Mouse (Mus musculus): ENCODE measurements at regions not wholly inside any gene's neighbourhood (a gene's known extent, or its start where the extent isn't known, plus 50 kb on each side); places are given as distances from the start of the nearest gene placed in this dataset.

DNA sequence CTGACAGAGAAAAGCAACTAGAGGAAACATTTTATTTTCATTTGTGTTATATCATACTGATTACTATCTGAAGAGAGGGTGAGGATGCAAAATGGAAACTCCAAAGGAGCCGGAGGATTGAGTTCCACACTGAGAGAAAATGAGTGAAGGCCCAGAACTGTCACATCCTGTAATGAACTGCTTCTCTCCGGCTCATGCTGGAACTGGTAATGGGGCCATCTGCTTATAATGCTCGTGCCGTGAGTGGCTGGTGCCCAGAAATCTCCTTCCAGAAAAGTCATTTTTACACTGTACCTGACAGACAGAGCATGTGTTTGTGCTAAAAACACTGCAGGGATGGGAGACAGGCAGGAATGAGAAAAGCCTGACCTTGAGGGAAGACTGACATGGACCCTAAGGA, 483.5 kb upstream of the Pkdcc start:
- Histone ChIP-seq H3K4me2 (ENCODE audit: low read depth) (no peak overlapping the region), H3K4me3 (ENCODE audit: low read depth, low read length) (no peak overlapping the region), H3K27me3 (ENCODE audit: control insufficient read depth, insufficient read depth, low read length) (no peaks in the 10 kb centered on the region), H3K36me3 (ENCODE audit: control insufficient read depth, insufficient read depth, low read length) (no peaks in the 10 kb centered on the region), H3K9me3 (ENCODE audit: control insufficient read depth, low read length) (no peaks in the 10 kb centered on the region), H3K27ac (ENCODE audit: low read depth, low read length) (no peak overlapping the region), H3K9ac (ENCODE audit: low read length) (no peak overlapping the region), H3K4me1 (ENCODE audit: control insufficient read depth, insufficient read depth, low read length) (no peaks in the 10 kb centered on the region)
- no peak for ATAC-seq (ENCODE audit: insufficient read depth, low FRiP score, low TSS enrichment)
- 76% methylated on average over 4 of the region's 4 CpGs for WGBS
- no peak for DNase-seq (ENCODE audit: low spot score)

DNA sequence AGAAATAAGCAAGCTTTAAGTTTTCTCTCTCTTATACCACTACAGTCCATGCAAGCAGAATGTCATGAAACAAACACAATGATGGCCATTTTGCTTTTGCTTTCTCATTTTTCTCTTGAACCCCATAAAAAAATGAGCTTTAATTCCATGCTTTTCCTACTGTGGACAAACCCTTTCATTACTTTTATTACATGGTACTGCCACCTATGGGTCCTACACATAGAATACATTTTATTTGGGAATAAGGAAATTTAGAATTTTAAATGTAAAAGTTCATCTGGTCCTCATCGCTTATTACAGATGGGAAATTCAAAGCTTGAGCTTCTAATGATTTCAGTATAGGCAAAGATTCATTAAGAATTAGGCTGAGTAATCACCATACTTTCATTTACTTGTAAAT, 472.6 kb upstream of the Pkdcc start:
- Histone ChIP-seq H3K9me3 (ENCODE audit: control insufficient read depth, low read length) (no peaks in the 10 kb centered on the region), H3K27me3 (ENCODE audit: control insufficient read depth, insufficient read depth, low read length) (no peaks in the 10 kb centered on the region), H3K9ac (ENCODE audit: low read length) (no peak overlapping the region), H3K36me3 (ENCODE audit: control insufficient read depth, insufficient read depth, low read length) (no peaks in the 10 kb centered on the region), H3K4me3 (ENCODE audit: low read depth, low read length) (no peak overlapping the region), H3K4me2 (ENCODE audit: low read depth) (no peak overlapping the region), H3K27ac (ENCODE audit: low read depth, low read length) (no peak overlapping the region), H3K4me1 (ENCODE audit: control insufficient read depth, insufficient read depth, low read length) (no peaks in the 10 kb centered on the region)
- ATAC-seq (ENCODE audit: insufficient read depth, low FRiP score, low TSS enrichment) (no peak), DNase-seq (ENCODE audit: low spot score) (no peak)
- WGBS: 96% methylated on average over 1 of the region's 1 CpGs

DNA sequence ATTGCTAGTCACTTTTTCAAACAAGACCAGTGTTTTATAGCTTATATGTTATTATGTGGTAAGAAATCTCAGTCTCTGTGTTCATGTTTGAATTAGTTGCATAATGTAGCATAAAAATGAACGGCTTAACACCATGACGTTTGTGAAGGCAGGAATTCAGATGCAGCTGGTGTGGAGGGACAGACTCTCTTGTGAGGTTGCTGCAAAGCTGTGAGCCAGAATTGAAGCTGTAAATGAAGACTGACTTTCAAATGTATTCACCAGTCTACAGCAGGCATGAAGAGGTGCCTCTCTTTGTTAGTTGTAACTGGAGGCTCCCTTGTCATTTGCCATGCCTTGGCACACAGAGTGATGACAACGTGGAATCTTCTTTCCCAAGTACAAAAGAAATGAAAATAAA, 457.7 kb upstream of the Pkdcc start:
- WGBS: 80% methylated on average over 3 of the region's 3 CpGs
- Histone ChIP-seq H3K9me3 (ENCODE audit: control insufficient read depth, low read length) (no peaks in the 10 kb centered on the region), H3K4me2 (ENCODE audit: low read depth) (no peak overlapping the region), H3K36me3 (ENCODE audit: control insufficient read depth, insufficient read depth, low read length) (no peaks in the 10 kb centered on the region), H3K9ac (ENCODE audit: low read length) (no peak overlapping the region), H3K27me3 (ENCODE audit: control insufficient read depth, insufficient read depth, low read length) (no peaks in the 10 kb centered on the region), H3K4me3 (ENCODE audit: low read depth, low read length) (no peak overlapping the region), H3K4me1 (ENCODE audit: control insufficient read depth, insufficient read depth, low read length) (no peaks in the 10 kb centered on the region), H3K27ac (ENCODE audit: low read depth, low read length) (no peak overlapping the region)
- no peak for DNase-seq (ENCODE audit: low spot score)
- no peak for ATAC-seq (ENCODE audit: insufficient read depth, low FRiP score, low TSS enrichment)

DNA sequence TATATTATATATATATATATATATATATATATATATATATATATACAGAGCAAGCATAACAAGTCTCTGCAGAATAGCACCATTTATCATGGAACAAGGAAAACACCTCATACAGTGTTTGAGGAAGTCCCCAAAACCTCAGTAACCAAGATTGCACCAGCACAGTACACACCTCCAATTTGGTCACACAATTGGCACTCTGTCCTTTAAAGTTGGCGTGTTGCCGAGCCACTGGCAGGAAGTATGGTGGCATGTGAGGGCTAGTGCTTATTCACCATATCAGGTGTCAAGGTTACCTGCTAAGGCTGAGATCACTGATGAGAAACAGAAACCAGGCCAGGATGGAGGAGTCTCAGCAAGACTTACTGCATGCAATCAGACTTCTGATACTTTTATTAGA, 436.0 kb upstream of the Pkdcc start:
- ATAC-seq (ENCODE audit: insufficient read depth, low FRiP score, low TSS enrichment): no peak
- 89% methylated on average over 2 of the region's 2 CpGs for WGBS

DNA sequence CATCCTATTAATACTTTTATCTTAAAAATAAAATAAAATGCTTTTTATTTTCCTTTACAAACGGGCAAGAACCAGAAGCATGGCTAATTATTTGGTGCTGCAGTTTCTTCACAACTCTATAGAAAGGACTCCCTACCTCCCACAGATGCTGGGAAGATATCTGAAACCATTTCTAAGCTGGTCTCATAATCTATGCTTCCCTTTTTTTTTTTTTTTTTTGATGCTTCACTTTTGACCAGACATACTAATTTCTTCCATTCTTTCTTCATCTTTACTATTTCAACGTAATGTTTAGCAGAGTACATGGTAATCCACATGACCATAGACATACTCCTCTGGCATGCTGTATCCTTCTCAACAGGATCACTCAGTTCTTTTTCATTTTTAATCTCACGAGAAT, 393.0 kb upstream of the Pkdcc start:
- WGBS: 82% methylated on average over 3 of the region's 3 CpGs
- H3K36me3 ChIP-seq (ENCODE audit: control insufficient read depth, insufficient read depth, low read length): no peaks in the 10 kb centered on the region

More for the DNA sequence above, 436.0 kb upstream of the Pkdcc start:
- no peaks in the 10 kb centered on the region for H3K27me3 ChIP-seq (ENCODE audit: control insufficient read depth, insufficient read depth, low read length)
- H3K4me1 ChIP-seq (ENCODE audit: control insufficient read depth, insufficient read depth, low read length): no peaks in the 10 kb centered on the region
- H3K4me3 ChIP-seq (ENCODE audit: low read depth, low read length): no peak overlapping the region
- no peaks in the 10 kb centered on the region for H3K9me3 ChIP-seq (ENCODE audit: control insufficient read depth, low read length)
- no peak overlapping the region for H3K4me2 ChIP-seq (ENCODE audit: low read depth)
- DNase-seq (ENCODE audit: low spot score): no peak
- no peak overlapping the region for H3K9ac ChIP-seq (ENCODE audit: low read length)
- H3K27ac ChIP-seq (ENCODE audit: low read depth, low read length): no peak overlapping the region
- H3K36me3 ChIP-seq (ENCODE audit: control insufficient read depth, insufficient read depth, low read length): no peaks in the 10 kb centered on the region

DNA sequence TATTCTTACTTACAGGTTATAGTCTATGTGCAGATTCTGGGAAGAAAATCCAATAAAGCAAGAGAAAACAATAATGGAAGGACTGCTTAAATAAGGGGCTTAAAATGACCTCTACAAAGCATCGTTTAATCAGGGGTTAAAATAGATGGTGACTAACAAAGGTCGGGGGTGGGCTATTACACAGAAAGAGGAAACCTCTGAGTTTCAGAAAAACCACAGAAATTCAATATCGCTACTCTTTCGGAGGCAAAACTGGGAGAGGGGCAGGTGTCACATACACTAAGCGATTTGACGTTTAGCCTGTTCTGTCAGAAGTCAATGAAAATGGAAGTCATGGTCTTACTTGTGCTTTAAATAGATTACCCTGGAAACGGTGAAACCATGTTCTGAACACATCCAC, 391.0 kb upstream of the Pkdcc start:
- 92% methylated on average over 7 of the region's 7 CpGs for WGBS
- H3K9ac ChIP-seq (ENCODE audit: low read length): no peak overlapping the region
- no peak for ATAC-seq (ENCODE audit: insufficient read depth, low FRiP score, low TSS enrichment)

More for the DNA sequence above, 393.0 kb upstream of the Pkdcc start:
- Histone ChIP-seq H3K27ac (ENCODE audit: low read depth, low read length) (no peak overlapping the region), H3K27me3 (ENCODE audit: control insufficient read depth, insufficient read depth, low read length) (no peaks in the 10 kb centered on the region), H3K4me3 (ENCODE audit: low read depth, low read length) (no peak overlapping the region), H3K9me3 (ENCODE audit: control insufficient read depth, low read length) (no peaks in the 10 kb centered on the region), H3K9ac (ENCODE audit: low read length) (no peak overlapping the region), H3K4me2 (ENCODE audit: low read depth) (no peak overlapping the region), H3K4me1 (ENCODE audit: control insufficient read depth, insufficient read depth, low read length) (no peaks in the 10 kb centered on the region)
- ATAC-seq (ENCODE audit: insufficient read depth, low FRiP score, low TSS enrichment) (no peak), DNase-seq (ENCODE audit: low spot score) (no peak)

DNA sequence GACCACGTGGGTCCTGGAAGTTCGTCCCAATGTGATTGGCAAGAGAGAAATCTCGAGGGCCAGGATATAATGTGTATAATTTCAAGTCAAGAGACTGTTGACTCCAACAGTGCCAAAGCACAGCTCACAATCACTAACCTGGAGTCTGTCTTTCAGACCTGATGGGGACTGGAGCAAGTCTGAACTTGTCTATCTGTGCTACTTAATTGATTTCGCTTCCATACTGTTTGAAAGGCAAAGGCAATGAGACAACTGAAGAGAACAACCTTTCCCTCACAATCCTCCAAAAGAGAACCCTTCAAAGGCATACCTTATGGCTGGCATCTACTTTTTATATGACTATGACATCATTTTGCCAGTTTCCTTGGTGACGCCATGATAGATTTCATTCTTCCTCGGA, 390.5 kb upstream of the Pkdcc start:
- ATAC-seq (ENCODE audit: insufficient read depth, low FRiP score, low TSS enrichment) (no peak), DNase-seq (ENCODE audit: low spot score) (no peak)
- H3K36me3 ChIP-seq (ENCODE audit: control insufficient read depth, insufficient read depth, low read length): no peaks in the 10 kb centered on the region
- no peaks in the 10 kb centered on the region for H3K9me3 ChIP-seq (ENCODE audit: control insufficient read depth, low read length)
- H3K4me3 ChIP-seq (ENCODE audit: low read depth, low read length): no peak overlapping the region
- H3K4me1 ChIP-seq (ENCODE audit: control insufficient read depth, insufficient read depth, low read length): no peaks in the 10 kb centered on the region
- H3K9ac ChIP-seq (ENCODE audit: low read length): no peak overlapping the region
- H3K4me2 ChIP-seq (ENCODE audit: low read depth): no peak overlapping the region
- no peak overlapping the region for H3K27ac ChIP-seq (ENCODE audit: low read depth, low read length)
- H3K27me3 ChIP-seq (ENCODE audit: control insufficient read depth, insufficient read depth, low read length): no peaks in the 10 kb centered on the region
- 91% methylated on average over 6 of the region's 6 CpGs for WGBS

More for the DNA sequence above, 391.0 kb upstream of the Pkdcc start:
- Histone ChIP-seq H3K27ac (ENCODE audit: low read depth, low read length) (no peak overlapping the region), H3K36me3 (ENCODE audit: control insufficient read depth, insufficient read depth, low read length) (no peaks in the 10 kb centered on the region), H3K4me1 (ENCODE audit: control insufficient read depth, insufficient read depth, low read length) (no peaks in the 10 kb centered on the region), H3K4me2 (ENCODE audit: low read depth) (no peak overlapping the region), H3K27me3 (ENCODE audit: control insufficient read depth, insufficient read depth, low read length) (no peaks in the 10 kb centered on the region), H3K4me3 (ENCODE audit: low read depth, low read length) (no peak overlapping the region), H3K9me3 (ENCODE audit: control insufficient read depth, low read length) (no peaks in the 10 kb centered on the region)
- no peak for DNase-seq (ENCODE audit: low spot score)

DNA sequence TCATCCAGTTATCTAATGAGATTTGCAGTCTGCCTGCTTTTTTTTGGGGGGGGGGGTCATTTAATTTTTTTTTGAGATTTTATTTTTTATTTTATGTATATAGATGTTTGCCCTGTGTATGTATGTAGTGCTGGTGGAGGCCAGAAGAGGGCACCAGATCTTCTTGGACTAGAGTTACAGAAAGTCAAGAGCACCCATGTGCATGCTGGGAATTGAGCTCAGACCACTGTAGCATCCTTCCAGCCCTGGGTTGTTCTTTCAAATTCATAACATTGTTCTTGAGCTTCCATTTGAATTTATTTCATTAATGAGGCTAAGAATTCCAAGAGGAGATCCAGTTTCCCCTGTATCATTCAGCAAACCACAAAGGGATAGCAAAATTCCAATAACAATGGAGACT, 387.9 kb upstream of the Pkdcc start:
- H3K9me3 ChIP-seq (ENCODE audit: control insufficient read depth, low read length): no peaks in the 10 kb centered on the region
- DNase-seq (ENCODE audit: low spot score) (no peak), ATAC-seq (ENCODE audit: insufficient read depth, low FRiP score, low TSS enrichment) (no peak)
- no peak overlapping the region for H3K4me3 ChIP-seq (ENCODE audit: low read depth, low read length)
- H3K9ac ChIP-seq (ENCODE audit: low read length): no peak overlapping the region
- H3K36me3 ChIP-seq (ENCODE audit: control insufficient read depth, insufficient read depth, low read length): no peaks in the 10 kb centered on the region
- H3K27ac ChIP-seq (ENCODE audit: low read depth, low read length): no peak overlapping the region
- H3K4me2 ChIP-seq (ENCODE audit: low read depth): no peak overlapping the region
- H3K4me1 ChIP-seq (ENCODE audit: control insufficient read depth, insufficient read depth, low read length): no peaks in the 10 kb centered on the region
- H3K27me3 ChIP-seq (ENCODE audit: control insufficient read depth, insufficient read depth, low read length): no peaks in the 10 kb centered on the region

DNA sequence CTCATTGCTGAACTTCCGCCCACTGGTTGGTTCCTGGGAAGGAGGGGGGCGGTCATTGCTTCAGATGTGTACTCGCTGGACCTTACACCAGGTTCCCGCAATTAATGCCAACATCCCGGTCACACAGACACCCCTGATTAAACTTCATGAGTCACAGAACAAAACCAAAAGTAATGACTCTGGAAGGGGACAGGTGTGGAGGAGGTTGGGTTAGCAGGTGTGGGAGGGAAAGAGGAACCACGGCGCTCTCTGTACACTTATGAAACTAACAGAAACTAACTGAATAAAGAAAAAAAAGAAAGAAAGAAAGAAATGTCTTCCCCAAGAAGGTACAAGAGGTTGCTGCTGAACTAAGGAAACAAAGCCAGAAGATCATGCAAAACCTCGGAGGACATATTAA, 387.3 kb upstream of the Pkdcc start:
- Histone ChIP-seq H3K27me3 (ENCODE audit: control insufficient read depth, insufficient read depth, low read length) (no peaks in the 10 kb centered on the region), H3K9me3 (ENCODE audit: control insufficient read depth, low read length) (no peaks in the 10 kb centered on the region), H3K4me2 (ENCODE audit: low read depth) (no peak overlapping the region), H3K4me3 (ENCODE audit: low read depth, low read length) (no peak overlapping the region), H3K36me3 (ENCODE audit: control insufficient read depth, insufficient read depth, low read length) (no peaks in the 10 kb centered on the region), H3K9ac (ENCODE audit: low read length) (no peak overlapping the region), H3K4me1 (ENCODE audit: control insufficient read depth, insufficient read depth, low read length) (no peaks in the 10 kb centered on the region), H3K27ac (ENCODE audit: low read depth, low read length) (no peak overlapping the region)
- DNase-seq (ENCODE audit: low spot score) (no peak), ATAC-seq (ENCODE audit: insufficient read depth, low FRiP score, low TSS enrichment) (no peak)
- WGBS: 93% methylated on average over 8 of the region's 8 CpGs

Data from neural tube, embryonic 11.5 days (tissue).